Mouse (Mus musculus) embryonic facial prominence, embryonic 10.5 days (tissue): ENCODE measurements around the gene Olfr12. TPM values are rescaled to one million over a fixed set of nuclear protein-coding genes. Genes with fewer than 3 reads are reported as not detected.

Experiments
- DNase-seq: peaks from one replicate; pipeline ENCODE4 v3.0.0-alpha.2; 2017; ENCODE audit warnings: low spot score
- H3K27ac ChIP-seq: fragments of 300-500 bp; sonication (generic); replicated peaks from 2 replicates; pipeline ENCODE4 v1.5.1; 2016; ENCODE audit warnings: mild to moderate bottlenecking
- H3K27me3 ChIP-seq: fragments of 300-500 bp; sonication (generic); replicated peaks from 2 replicates; pipeline ENCODE4 v1.6.1; 2016; ENCODE audit warnings: low read depth, mild to moderate bottlenecking; ENCODE audit not compliant: poor library complexity, severe bottlenecking
- H3K36me3 ChIP-seq: fragments of 300-500 bp; sonication (generic); replicated peaks from 2 replicates; pipeline ENCODE4 v1.6.1; 2016; ENCODE audit warnings: mild to moderate bottlenecking, moderate library complexity
- H3K4me1 ChIP-seq: fragments of 300-500 bp; sonication (generic); 2 replicates; pipeline ENCODE4 v1.6.1; 2016
- H3K4me3 ChIP-seq: fragments of 300-500 bp; sonication (generic); 2 replicates; pipeline ENCODE4 v1.5.1; 2016; ENCODE audit warnings: mild to moderate bottlenecking, moderate library complexity
- H3K9me3 ChIP-seq: fragments of 300-500 bp; sonication (generic); 2 replicates; pipeline ENCODE4 v1.6.1; 2016; ENCODE audit warnings: mild to moderate bottlenecking
- WGBS: fragments of 180-500 bp; shearing (Covaris S2); methylation state at CpG from one replicate; pipeline ENCODE4 v1.1.7; 2016; 5-methylcytosine and 5-hydroxymethylcytosine counted together
- polyA plus RNA-seq: library from polyadenylated mRNA; unstranded; fragments of >200 nt; fragmentation: Nextera tagmentation; extraction: Ambion mirVana; gene quantifications from 2 replicates; pipeline ENCODE4 v1.2.1, GENCODE M21; 2016

Gene Olfr12
- polyA plus RNA-seq, 1 experiment from 2014 or later, result not detected

- no peak for DNase-seq
- Histone ChIP-seq H3K4me3 (no peak overlapping the region), H3K27me3 (no peaks in the 10 kb centered on the region), H3K36me3 (peaks cover 21% of the 10 kb centered on the region), H3K4me1 (peaks cover 9% of the 10 kb centered on the region; the same call in 1 of the 2 replicates), H3K27ac (no peak overlapping the region), H3K9me3 (no peaks in the 10 kb centered on the region)
- WGBS, result 79% methylated on average over 5 of the region's 5 CpGs
These were observed 14.6 kb downstream of the Olfr12 start for GRCm38 (mm10) chr1:92632196-92632595.

- Histone ChIP-seq H3K27me3 (no peaks in the 10 kb centered on the region), H3K9me3 (no peaks in the 10 kb centered on the region), H3K36me3 (peaks cover 28% of the 10 kb centered on the region), H3K4me3 (no peak overlapping the region), H3K27ac (no peak overlapping the region), H3K4me1 (peaks cover 9% of the 10 kb centered on the region; the same call in 1 of the 2 replicates)
- 70% methylated on average over 6 of the region's 6 CpGs for WGBS
- no peak for DNase-seq
These were observed 15.4 kb downstream of the Olfr12 start for GRCm38 (mm10) chr1:92632948-92633347.

GRCm38 (mm10) chr1:92633726-92634125, 16.1 kb downstream of the Olfr12 start:
- H3K9me3 ChIP-seq, result no peaks in the 10 kb centered on the region
- DNase-seq, result no peak
- H3K27me3 ChIP-seq, result no peaks in the 10 kb centered on the region
- peaks cover 9% of the 10 kb centered on the region; the same call in 1 of the 2 replicates for H3K4me1 ChIP-seq
- WGBS, result 90% methylated on average over 8 of the region's 8 CpGs
- no peak overlapping the region for H3K4me3 ChIP-seq
- peaks cover 36% of the 10 kb centered on the region for H3K36me3 ChIP-seq
- no peak overlapping the region for H3K27ac ChIP-seq

DNA sequence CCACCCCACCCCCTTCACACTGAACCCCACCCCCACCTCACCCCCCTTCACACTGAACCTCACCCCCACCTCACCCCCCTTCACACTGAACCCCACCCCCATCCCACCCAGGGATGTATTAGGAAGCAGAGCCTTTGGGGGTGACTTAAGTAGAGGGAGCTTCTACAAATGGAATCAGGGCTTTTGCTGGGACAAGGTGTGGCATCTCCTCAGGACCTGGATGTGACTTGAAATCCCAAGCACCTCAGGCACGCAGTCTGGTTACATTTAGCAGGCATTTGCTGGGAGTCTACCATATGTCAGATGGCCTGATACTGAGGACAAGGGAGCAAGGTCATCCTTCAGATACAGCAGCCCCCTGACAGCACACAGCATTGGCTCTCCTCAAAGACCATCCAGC, 17.0 kb downstream of the Olfr12 start:
- peaks cover 44% of the 10 kb centered on the region for H3K36me3 ChIP-seq
- no peaks in the 10 kb centered on the region for H3K27me3 ChIP-seq
- no peak for DNase-seq
- no peak overlapping the region for H3K27ac ChIP-seq
- 60% methylated on average over 1 of the region's 1 CpGs for WGBS
- H3K4me3 ChIP-seq, result no peak overlapping the region
- peaks cover 9% of the 10 kb centered on the region; the same call in 1 of the 2 replicates for H3K4me1 ChIP-seq
- H3K9me3 ChIP-seq, result no peaks in the 10 kb centered on the region

DNA sequence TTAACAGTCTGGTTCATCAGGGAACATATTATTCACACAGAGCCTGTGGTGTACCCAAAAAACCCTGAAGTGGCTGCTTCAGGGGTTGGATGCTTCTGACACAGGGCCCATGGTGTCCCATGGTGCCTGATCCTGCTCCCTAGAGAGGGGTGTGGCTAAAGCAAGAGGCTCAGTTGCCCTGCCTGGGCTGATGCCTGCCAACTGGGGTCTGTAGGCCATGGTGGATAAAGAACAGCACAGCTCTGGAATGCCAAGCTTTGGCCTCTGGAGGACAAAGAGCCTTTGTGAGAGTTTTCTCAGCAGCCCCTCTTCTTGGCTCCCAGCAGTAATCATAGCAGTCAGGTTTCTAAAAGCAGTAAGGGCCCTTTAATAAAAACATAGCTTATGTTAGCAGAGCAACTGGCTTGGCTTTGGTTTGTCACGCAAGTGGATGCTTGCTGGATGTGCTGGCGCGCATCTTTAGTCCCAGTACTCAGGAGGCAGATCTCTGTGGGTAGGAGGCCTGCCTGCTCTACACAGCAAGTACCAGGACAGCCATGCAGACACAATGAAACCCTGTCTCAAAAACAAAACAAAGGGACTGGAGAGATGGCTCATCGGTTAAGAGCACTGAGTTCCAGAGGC, 17.5 kb downstream of the Olfr12 start:
- 0 out of 2 replicates have a peak overlapping the region, but pooled peaks have one; percentile 35 for H3K27ac ChIP-seq
- H3K27me3 ChIP-seq, result no peaks in the 10 kb centered on the region
- peaks cover 50% of the 10 kb centered on the region for H3K36me3 ChIP-seq
- WGBS, result 51% methylated on average over 4 of the region's 4 CpGs
- no peaks in the 10 kb centered on the region for H3K9me3 ChIP-seq
- peak; percentile 29 for DNase-seq
- no peak overlapping the region for H3K4me3 ChIP-seq
- H3K4me1 ChIP-seq, result peaks cover 13% of the 10 kb centered on the region

DNA sequence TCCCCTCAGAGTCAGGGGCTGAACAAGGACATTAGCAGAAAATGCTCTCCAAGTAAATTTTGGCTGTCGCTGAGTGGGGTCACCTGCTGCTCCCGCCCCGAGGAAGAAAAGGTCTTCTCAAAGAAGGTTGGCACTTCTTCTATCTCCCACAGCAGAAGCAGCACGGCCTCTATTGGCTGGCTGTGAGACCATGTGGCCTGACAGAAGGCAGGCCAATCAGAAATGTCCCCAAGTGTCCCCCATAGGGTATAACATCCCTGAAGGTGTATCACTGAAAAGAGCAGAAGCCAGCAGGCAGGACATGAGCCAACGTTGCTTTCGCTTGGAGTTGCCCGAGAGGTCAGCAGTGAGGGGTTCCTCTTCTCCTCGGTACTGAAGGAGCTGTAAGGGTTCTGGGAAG, 18.4 kb downstream of the Olfr12 start:
- no peak for DNase-seq
- Histone ChIP-seq H3K4me1 (peaks cover 22% of the 10 kb centered on the region), H3K27ac (no peak overlapping the region), H3K9me3 (no peaks in the 10 kb centered on the region), H3K27me3 (no peaks in the 10 kb centered on the region), H3K4me3 (no peak overlapping the region), H3K36me3 (peaks cover 51% of the 10 kb centered on the region)
- WGBS, result 89% methylated on average over 8 of the region's 8 CpGs

GRCm38 (mm10) chr1:92636676-92637075, 19.1 kb downstream of the Olfr12 start:
- no peaks in the 10 kb centered on the region for H3K27me3 ChIP-seq
- 94% methylated on average over 11 of the region's 11 CpGs for WGBS
- no peak overlapping the region for H3K27ac ChIP-seq
- H3K4me1 ChIP-seq, result peaks cover 25% of the 10 kb centered on the region
- H3K36me3 ChIP-seq, result peaks cover 51% of the 10 kb centered on the region
- DNase-seq, result no peak
- no peaks in the 10 kb centered on the region for H3K9me3 ChIP-seq
- H3K4me3 ChIP-seq, result no peak overlapping the region

GRCm38 (mm10) chr1:92637501-92638172, 20.0 kb downstream of the Olfr12 start:
- no peak overlapping the region for H3K27ac ChIP-seq
- H3K4me3 ChIP-seq, result no peak overlapping the region
- 91% methylated on average over 15 of the region's 15 CpGs for WGBS
- H3K36me3 ChIP-seq, result peaks cover 51% of the 10 kb centered on the region
- H3K9me3 ChIP-seq, result no peaks in the 10 kb centered on the region
- H3K4me1 ChIP-seq, result peaks cover 32% of the 10 kb centered on the region
- H3K27me3 ChIP-seq, result no peaks in the 10 kb centered on the region
- no peak for DNase-seq

DNA sequence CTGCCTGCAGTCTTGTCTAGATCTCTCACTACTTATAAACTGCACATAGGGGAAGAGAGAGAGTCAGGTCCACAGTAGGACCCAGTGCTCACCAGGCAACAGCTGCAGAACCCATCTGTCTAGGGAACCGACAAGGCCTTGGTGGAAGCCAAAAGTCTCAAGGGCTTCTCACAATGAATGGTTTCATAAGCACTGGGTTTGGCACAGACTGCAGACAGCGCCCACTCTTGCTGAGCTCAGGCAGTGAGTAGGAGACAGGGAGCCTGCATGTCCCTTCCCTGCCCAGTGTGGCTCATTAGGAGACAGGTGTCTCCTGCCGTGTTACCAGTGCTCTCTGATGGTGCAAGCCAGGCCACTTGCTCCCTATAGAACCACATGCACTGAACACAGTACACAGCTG, 20.6 kb downstream of the Olfr12 start:
- Histone ChIP-seq H3K27ac (no peak overlapping the region), H3K36me3 (peaks cover 51% of the 10 kb centered on the region), H3K4me1 (peaks cover 36% of the 10 kb centered on the region), H3K9me3 (no peaks in the 10 kb centered on the region), H3K27me3 (no peaks in the 10 kb centered on the region), H3K4me3 (no peak overlapping the region)
- DNase-seq, result no peak
- 94% methylated on average over 3 of the region's 3 CpGs for WGBS

GRCm38 (mm10) chr1:92638736-92639135, 21.1 kb downstream of the Olfr12 start:
- Histone ChIP-seq H3K27me3 (no peaks in the 10 kb centered on the region), H3K9me3 (no peaks in the 10 kb centered on the region), H3K27ac (no peak overlapping the region), H3K4me1 (peaks cover 36% of the 10 kb centered on the region), H3K4me3 (no peak overlapping the region), H3K36me3 (peaks cover 51% of the 10 kb centered on the region)
- no peak for DNase-seq
- WGBS, result 92% methylated on average over 4 of the region's 4 CpGs

- peak overlapping the region; percentile 71 for H3K4me3 ChIP-seq
- no peak for DNase-seq
- peaks cover 48% of the 10 kb centered on the region for H3K36me3 ChIP-seq
- H3K9me3 ChIP-seq, result no peaks in the 10 kb centered on the region
- no peak overlapping the region for H3K27ac ChIP-seq
- H3K4me1 ChIP-seq, result peaks cover 27% of the 10 kb centered on the region
- WGBS, result 88% methylated on average over 6 of the region's 6 CpGs
- no peaks in the 10 kb centered on the region for H3K27me3 ChIP-seq
These were observed 22.8 kb downstream of the Olfr12 start for GRCm38 (mm10) chr1:92640393-92640792.

DNA sequence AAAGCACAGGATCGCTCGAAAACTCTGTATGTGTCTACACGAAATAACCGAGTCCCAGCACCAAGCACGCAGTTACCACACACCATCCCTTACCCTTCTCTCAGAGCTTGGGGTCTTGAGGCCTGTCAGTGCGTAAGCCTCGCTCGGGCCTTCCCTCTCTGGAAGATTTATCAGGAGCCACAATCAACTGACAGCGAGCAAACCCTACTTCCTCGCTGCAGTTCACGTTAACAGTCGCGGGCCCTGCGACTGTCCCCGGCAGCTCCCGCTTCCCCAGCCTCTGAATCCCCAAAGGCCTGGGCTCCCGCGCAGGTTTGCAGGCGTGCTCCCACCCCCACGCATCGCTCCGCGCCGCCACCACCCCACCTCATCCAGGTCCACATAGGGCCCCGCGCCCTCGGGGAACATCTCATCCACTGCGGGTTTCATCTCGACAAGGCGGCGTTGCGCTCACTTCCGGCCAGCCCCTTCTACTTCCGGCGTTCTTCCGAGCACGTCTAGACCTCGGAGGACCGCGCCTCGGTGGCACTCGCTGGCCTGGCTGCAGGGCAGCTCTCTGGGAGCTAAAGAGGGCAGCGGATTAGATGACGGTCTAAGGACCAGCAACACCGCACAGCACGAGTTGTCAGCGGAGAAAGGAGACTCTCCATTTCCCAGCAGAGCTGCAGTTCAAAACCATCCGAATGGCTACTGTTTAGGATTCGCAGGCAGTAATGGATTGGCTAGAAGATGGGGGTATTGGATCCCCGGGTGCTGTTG, 24.1 kb downstream of the Olfr12 start, which contains the start of gene Cops9:
Cops9 (minus strand) TSS at position 472 of the 759 bp plus-strand sequence.
- Histone ChIP-seq H3K9me3 (no peaks in the 10 kb centered on the region), H3K27me3 (peaks cover 4% of the 10 kb centered on the region; the same call in 1 of the 2 replicates), H3K27ac (peak within 1 kb of the TSS; percentile 84), H3K36me3 (peaks cover 36% of the 10 kb centered on the region), H3K4me1 (peaks cover 27% of the 10 kb centered on the region), H3K4me3 (peak within 1 kb of the TSS; percentile 71)
- peak; percentile 93 for DNase-seq
- 2% methylated on average over 50 of the region's 50 CpGs for WGBS
